Mouse (Mus musculus): Measurements from ENCODE around the gene Sorcs2.

Sorcs2 gene

DNA sequence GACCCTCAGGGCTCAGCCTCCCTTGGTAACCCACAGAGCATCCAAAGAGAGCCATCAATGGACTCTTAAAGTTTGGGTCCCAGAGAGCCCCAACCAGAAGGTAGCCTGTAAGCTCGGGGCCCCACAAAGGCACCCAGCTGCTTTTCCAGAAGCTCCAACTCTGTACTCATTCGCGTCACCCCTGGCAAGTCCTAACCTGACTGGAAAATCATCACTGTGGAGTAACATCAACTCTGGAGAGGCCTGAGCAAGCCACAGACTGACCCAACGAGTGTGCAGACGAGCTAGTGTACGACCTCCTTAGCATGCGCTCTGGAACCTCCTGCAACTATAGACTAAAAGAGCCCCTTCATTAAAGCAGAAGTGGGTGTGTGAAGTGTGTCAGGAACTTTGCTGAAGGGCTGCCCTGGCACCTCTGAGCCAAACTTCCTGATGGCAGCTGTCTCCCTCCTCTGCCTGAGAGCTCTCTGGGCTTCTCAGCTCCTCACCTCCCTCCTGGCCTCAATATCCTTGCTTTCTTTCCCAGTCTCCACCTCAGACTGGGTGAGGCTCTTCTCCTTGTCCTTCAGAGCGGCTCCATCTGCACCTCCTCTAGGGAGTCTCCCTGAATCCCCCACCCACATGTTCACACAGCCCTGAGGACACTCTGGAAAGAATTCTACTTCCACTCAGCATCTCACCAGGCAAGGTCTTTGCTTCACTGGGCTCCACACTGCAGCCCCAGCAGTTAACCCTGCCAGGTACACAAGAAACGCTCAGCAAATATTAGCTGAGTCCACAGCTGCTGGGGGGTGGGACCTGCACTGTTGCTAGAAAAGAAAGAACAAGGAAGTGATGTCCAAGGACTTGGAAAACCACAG, 8.0 kb downstream of the Sorcs2 start:
- no peak for DNase-seq

DNA sequence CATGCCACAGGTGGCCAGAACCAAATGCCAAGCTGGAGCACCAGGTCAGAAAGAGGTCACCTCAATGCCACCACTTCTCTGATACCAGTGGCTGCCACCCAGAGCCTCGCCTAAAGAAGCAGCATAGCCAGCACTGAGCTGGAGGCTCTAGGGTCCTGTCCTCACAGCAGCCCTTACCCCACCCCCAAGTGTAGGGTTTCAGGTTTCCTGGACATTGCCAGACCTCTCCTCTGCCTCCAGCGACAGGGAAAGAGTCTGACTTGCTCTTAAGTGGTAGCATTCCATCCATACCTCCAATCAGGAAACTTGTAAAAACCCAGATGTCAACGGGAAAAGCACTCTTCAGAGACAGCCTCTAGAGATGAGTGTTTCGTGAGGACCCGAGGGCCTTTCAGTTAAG, 12.9 kb downstream of the Sorcs2 start:
- DNase-seq = no peak

DNA sequence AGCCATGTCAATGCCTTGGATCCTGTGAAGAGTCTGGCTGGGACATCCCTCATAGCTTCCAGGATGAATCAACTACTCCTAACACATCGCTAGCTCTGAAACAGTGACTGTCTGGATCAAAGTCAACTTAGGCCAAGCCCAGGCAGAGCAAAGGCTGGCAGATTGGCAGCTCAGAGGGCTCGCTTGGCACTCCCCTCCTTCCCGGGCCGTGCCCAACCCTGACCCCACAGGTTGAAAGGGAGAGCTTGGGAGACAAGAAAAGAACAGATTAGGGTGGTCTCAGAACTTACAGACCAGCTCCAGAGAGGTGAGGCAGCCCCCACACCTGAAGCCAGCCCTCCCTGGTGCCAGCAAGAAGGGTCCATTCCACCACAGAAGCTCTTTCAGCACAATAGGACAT, 14.5 kb downstream of the Sorcs2 start:
- no peak for DNase-seq

DNA sequence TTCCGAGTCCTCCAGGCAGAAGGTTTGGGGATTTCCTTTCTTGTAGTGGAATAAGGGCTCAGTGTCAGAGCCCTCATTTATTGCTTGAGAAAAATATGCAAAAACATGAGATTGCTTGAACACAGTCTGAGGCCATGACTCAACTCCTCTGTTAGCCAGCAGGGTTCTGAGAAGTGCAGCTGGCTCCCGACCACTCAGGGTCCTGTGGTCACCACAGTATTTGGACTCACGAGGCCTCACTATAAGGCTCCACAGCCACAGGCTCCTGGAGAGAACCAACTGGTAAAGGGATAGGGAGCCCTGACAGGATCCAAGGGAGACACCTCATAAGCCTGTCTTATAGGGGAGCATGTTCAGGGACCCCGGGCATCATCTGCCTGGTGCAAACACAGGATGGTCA, 15.2 kb downstream of the Sorcs2 start:
- DNase-seq = no peak

DNA sequence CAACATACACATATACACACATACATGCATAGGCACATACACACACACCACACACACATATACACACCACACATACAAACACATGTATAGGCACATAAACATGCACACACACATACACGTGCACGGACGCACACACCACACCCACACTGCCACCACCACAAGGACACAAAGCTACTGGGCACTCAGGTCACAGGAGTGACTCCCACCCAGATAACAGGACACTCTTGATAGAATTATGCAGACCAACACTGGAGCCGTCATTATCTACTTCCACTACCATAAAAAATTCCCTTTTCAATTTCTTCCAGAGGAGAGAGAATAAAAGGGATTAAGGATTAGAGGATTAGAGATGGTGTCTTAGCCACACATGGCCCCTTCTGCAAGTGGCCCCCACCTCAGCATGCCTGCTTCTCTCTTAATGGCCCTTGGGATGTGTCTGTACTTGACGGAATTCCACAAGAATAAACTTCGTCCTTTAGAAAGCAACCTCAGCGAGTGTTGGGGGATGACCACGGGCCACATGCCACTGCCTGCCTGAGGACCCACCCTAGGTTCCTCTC, 15.7 kb downstream of the Sorcs2 start:
- no peak for DNase-seq

DNA sequence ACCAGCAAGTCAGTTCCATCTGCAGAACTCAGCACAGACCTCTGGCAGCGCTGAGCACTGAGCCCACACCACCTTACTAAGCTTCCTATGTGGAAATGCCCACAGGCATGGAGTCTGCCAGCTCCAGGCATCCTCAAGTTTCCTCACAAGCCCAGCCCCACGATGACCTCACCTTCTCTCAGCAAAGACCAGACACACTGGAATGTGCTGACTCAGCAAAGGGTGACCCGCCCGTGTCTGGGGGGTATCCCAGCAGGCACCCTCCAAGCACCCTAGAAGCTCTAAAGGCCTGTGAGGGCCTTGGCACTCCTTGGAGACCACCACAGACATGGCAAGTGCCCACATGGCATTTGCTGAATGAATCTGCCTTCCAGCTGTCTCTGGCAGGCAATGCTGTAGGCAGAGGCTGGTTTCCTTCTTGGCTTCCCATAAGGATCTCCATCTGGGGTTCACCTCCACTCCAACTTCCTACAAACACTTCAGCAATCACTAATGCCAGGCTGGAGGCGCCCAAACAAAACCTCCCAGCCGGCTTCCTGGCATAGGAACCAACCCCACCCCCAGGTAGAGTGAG, 17.9 kb downstream of the Sorcs2 start:
- no peak for DNase-seq

DNA sequence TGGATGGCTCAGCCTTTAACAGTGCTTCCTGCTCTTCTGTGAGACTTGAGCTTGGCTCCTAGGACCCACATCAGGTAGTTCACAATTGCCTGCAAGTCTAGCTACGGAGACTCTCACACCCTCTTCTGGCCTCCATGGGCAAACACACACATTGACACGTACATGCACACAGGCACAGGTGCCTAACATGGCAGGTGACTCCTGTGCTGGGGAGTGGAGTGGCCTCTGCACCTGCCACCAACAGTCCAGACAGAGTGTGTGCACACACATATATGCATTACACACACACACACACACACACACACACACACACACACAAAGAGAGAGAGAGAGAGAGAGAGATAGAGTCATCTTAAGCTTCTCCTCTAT, 19.6 kb downstream of the Sorcs2 start:
- no peak for DNase-seq

DNA sequence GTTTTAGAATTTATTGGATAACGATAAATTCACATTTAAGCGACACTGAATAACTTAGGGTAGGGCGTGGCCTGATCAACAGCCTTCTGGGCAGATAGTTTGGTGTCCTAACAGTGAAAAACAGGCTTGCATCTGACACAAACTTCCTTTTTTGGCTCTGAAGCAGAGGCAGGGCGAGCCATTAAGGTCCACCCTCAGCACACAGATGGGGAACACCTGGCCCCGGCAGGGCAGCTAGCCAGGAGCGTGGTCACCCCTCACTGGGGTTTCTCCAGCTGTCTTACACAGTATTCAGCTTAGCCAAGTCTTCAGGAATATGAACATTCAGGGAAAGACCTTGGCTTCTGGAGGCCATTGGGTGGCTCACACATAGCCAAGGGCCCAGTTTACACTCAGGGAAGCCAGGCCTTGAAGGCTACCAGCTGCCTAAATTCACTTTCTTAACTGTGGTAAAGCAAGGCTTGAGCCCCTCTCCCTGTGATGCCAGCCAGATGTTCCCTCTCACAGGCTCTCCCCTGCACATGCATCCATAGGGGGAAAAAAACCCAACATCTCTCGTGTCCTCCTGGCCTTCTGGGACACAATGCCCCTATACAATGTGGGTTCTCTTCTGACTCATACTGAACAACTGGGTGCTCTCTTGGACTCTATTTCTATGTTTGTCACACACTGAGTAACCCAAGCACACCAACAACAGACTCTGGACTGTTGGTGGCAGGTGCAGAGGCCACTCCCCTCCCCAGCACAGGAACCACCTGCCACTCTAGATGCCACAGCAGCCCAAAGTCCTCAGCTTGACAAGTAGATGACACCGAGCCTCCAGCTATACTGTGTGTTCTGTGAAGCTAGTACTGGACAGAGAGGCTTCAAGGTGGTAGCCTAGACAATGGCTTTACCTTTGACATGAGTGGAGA, 20.2 kb downstream of the Sorcs2 start:
- no peak for DNase-seq

DNA sequence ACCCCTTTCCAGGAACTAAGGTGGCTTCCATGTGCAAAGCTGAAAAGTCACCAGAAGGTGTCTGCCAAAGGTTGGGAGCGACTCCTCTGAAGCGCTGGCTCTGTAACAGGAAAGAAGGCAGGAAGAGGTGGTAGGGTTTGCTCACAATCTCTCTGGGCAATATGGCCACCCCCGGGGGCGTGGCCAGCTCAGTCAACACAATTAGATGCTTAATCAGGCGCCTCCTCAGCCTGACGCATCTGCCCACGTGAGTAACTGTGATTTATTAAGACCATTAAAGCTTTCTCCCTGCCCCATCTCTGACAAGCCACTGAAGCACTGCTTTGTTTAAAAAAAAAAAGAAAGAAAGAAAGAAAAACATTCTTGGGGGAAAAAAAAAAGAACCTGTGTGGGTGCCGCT, 22.1 kb downstream of the Sorcs2 start:
- no peak for DNase-seq

DNA sequence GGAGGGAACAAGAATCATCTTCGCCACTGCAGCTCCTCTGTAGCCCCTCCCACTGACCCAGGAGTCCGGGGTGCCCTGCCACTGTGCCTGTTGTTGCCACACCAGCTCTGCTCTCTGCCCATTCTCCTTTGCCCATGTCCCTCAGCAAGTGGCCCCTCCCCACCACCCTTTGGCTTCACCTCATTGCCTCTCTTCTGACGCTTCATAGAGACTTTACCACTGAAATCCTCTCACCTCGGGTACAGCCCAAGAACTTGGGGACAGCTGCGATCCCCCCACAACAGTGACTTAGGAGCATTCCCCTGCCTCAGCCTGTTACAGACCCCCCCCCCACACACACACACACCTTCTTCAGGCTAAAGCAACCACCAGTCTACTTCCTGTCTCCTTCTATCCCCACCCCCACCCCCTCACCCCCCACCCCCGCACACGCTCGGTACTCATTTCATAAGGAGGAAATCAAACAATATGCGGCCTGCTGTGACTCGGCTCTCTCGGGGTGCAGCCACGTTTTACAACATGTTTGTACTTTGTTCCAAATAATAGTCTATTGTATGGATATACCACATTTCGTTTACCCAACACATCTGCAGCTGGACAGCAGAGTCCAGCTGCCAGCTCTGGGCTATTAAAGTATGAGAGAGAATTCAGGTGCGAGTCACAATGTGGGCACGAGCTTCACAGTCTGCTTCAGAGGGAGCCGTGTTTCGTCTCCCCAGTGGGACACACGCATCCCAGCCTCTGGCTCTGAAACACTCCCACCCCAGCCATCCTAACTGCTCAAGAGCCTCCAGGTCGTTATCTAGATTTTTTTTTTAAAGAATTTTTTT, 23.5 kb downstream of the Sorcs2 start:
- DNase-seq = no peak

DNA sequence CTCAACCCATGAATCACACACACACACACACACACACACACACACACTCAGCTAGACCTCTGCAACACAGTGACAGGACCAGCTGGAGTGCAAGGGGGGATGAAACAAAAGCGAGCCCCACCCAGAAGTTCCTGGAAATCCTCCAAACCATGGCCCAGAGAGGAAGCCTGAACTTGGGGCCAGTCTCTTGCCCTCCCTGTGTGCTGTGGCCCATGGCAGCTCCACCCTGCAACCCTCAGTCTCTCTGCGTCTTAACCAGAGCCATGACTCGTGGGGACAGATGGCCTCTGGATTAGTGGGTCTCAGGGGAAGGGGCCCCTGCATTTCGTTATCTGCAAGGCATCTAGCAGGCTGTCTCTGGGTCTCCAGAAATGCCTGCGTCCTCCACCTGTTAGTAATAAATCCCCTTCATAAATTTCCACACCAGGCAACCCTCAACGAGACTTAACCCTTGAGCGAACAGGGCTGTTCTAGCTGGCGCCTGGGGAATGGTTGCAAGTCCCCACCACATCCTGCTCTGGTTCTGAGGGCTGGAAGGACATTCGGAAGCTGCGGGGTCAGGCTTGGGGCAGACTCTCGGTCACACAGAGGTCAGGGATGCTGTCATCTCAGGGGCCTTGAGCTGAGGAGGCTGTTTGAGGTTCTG, 24.6 kb downstream of the Sorcs2 start:
- DNase-seq = peak; percentile 64

DNA sequence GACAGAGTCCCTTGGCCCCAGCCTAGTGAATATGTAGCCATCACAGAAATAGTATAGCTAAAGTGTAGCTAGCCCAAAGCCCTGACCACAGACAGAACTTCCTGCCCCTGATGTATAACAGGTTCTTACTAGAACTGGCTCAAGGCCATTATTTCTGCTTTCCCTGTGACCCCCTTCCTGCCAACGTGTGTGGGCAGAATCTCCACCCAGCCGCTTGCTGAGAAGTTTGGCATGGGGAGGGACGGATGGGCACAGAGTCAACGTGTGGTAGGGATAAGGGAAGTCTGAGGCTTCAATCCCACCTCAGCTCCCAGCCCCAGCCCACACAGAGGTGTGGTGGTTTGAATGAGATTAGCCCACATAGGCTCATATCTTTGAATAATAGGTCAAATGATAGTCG, 26.2 kb downstream of the Sorcs2 start:
- DNase-seq = no peak

DNA sequence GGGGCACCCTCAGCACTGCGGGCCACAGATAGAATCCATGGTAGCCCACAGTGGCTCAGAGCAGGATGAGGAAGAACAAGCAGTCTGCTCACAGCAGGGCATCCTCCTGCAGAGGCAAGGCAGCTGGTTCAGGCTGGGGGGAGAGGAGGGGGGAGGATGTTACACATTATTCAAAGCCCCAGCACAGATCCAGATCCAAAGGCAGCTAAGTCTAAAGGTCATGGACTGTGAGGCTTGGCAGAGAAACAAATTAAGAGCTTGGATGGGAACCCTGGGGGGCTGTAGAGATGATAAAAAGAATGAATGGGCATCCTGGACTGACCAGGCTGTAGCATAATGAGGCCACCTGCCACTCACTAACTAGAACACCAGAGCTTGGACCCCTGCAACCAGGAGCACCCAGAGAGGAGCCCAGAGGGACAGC, 28.7 kb downstream of the Sorcs2 start:
- DNase-seq = peak; percentile 83

DNA sequence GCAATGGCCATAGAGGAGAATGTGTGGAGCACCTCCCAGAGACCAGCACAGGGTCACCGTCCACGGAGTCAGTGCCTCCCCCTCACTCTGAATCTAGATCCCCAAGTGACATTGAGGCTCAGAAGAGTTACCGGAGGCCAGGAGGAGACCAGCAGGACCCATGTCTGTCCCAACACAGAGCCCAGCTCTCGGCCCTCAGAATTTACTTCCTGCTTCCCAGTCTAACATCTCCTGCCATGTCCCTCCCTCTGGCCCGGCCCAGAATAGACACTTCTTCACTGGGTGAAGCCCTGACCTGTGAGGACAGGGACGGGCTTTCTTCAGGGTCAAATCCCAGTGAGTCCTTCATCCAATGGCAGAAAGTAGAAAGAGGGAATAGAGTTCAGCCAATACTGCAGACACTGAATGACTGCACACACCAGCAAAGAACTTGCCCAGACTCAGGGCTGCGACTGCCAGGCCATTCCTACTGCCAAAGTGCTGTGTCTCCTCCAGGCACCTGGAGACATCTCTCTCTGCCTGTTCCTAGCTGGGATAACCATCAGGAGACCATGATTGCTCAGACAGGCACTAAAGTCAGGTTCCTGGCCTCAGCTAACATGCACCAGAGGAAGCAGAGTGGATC, 29.3 kb downstream of the Sorcs2 start:
- DNase-seq = peak; percentile 23

DNA sequence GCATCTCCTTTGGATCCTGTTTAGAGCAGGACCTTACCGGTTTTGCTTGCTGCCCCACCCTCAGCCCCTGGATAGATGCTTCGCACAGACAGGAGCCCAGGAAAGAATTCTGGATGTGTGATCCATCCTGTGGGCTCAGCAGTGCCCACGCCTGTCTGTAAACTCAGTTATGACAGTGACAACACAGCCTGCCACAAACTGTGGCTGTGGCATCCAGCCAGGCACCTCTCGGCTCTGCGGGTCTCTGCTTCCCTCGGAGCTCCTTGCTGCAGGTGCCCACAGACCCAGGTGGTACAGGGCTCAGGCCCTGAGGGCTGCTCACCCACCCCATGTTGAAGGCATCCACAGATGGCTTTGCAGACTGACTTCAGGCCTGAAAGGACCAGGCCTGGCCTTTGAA, 30.0 kb downstream of the Sorcs2 start:
- no peak for DNase-seq

DNA sequence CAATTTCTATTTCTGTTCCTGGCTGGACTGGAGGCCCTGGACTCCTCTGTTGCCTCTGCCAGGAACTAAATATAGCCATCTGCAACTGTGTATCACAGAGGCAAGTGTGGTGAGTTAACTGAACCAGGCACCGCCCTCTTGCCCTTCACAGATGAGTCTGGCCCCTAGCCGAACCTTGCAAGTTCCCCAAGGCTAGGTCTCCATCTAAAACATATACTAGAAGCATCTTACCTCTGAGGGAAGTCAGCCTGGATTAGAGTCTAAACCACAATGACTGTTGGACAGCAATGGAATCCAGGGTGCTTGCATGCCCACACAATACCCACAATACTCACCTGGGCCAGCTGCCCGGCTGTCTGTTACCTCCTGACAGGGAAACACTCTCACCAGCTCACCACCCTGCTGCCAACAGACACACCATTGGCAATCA, 30.7 kb downstream of the Sorcs2 start:
- DNase-seq = peak; percentile 38

DNA sequence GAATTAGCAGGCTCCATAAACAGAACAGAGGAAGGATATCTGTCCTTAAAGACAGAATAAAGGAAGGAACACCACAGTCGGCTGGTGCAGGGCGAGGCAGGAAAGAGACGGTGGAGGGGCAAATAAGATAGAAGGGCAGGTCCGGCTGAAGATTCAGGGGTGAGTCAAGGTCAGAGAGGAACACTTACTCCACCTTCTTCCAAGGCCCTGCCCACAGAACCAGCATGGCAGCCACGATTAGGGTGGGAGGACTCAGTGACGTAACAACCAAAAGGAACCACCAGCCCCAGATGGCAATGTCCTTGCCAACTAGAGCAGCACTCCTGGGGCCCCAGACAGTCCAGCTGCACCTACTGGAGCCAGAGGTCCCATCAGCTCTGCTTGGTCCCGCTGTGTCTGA, 36.2 kb downstream of the Sorcs2 start:
- DNase-seq = no peak

DNA sequence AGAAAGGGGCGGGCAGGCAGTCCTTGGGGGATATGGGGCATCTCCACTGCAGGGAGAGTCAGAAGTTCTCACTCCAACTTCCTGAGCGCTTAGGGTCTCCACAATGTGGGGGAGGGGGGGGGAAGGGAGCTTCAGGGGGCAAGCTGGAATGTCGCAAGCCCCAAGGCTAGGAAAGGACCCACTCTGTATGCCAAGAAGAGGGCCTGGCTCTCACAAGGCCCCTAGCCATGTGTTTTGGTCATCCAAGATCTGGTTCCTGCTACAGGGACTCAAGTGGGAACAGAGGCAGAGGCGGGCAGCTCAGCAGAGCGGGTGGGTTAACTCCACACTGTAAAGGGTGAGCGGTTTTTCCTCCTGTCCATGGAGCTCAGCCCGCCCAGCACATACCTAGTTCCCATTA, 37.6 kb downstream of the Sorcs2 start:
- DNase-seq = no peak

DNA sequence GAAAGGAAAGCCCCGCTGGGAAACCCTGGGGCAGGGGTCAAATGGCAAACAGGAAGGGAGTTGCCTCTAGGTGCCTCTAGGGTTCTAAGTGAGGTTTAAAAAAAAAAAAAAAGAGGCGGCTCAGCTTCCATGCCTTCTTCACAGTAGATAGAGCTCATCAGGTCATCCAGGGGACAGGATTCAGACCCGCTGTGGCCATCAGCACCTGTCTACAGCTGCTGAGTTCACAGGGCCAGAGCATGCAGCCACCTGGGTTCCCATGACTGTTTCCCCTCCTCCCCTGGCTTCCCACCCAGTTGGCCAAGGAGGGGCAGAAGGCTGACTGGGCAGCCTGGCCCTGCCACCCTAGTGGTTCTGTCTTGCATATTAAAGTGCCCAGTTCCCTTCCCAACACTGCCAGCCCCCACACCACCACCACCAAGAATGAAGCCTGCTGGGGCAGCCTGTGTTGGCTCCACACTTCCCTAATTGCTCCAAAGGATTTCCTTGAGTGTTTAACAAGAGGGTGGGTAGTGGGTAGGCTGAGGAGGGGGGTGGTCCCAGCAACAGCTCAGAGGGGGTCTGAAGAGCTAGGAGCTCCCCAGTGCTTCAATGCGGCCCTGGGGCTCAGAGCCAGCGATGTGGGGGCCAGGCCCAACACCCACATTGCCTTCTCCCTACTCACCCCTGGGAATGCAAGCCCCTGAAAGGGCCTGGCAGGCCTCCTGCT, 38.2 kb downstream of the Sorcs2 start:
- no peak for DNase-seq

DNA sequence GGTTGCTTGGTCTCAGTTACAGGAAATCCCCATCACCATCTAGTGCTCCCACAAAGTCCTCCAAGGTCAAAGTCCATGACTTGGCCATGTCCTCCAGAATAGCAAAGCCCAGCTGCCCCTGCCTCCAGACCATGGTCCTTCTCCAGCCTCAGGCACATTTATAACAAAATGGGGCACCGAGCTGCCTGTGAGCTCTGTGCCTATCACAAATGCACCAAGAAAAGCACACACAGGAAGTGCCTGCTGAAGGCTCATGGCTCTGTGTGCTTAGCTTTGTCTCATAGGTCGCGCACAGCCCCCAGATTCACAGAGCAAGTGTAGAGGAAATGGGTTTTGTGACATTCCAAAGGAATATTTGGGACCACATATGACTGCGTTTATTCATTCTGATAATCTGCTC, 39.8 kb downstream of the Sorcs2 start:
- DNase-seq = no peak

DNA sequence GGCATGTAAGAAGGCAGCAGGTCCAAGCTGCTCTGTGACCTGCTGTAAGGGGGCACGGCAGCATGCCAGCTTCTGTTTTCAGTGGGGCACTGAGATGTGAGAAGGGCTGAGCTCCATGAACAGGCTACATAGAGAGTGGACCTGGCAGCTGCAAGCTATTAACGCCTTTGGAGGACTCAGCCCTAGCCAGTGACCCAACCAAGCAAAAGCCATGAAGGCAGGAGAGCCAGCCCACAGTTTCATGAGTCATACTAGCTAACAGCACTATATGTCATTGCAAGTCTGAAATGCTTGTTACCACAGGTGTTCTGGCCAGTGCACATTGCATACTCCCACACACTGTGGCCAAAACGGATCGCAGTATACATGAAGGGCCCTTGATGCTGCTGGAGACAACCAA, 41.3 kb downstream of the Sorcs2 start:
- no peak for DNase-seq

Data from kidney, adult 9 months (tissue).